Mouse (Mus musculus): ENCODE data around the gene 1600014C23Rik. TPM values are rescaled to one million over a fixed set of nuclear protein-coding genes. Genes with fewer than 3 reads are reported as not detected.

1600014C23Rik gene
- polyA plus RNA-seq, 1 experiment: not detected

DNA sequence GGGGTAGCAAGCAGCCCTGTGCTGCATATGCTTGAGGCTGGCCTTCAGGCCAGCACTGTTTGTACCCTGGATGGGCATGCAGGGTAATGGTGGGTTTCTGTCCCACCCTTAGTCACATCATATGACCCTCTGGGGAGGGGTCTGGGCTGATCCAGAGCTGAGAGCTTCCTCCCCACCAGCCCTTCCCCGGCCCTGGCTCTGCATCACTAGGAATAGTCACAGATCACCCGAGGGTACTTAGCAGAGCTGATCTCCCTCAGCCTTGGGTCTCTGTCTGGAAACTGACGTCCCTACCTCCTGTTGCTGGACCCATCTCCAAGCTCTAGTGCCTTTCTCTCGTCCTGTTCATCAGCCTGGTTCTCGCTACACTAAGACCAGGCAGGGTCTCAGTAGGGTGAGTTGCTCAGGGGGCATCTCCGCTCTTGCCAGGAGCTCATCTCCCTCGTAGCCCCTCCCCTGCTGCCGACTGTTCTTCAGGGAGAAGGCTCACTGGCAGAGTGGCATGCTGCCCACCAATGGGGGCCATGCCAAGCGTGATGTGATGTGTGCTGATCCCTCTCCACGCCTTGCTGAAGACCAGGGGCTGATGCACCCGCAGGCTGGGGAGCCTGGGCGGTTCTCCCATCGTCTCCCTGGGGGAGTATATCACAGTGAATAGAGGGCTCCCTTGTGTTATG is 20.7 kb upstream of the 1600014C23Rik start:
- DNase-seq (ENCODE audit: low read depth in 1 of 2, low spot score in 2 of 2): no peak
- TF ChIP-seq POLR2A (IDR thresholded peaks at IDR 0.05; ENCODE audit: low read depth, low read length) (no peak), CTCF (IDR thresholded peaks at IDR 0.05; ENCODE audit: extremely low read depth, insufficient read depth, insufficient read length, insufficient replicate concordance) (no peak)
- 90% methylated on average over 13 of the region's 13 CpGs for WGBS
- H3K27me3 ChIP-seq (ENCODE audit: control insufficient read depth, insufficient read depth, low read length): no peaks in the 10 kb centered on the region
- no peak overlapping the region for H3K27ac ChIP-seq (ENCODE audit: insufficient read depth, low read length)
- no peaks in the 10 kb centered on the region for H3K36me3 ChIP-seq (ENCODE audit: control insufficient read depth, insufficient read depth, low read length)
- no peak overlapping the region for H3K4me3 ChIP-seq (ENCODE audit: extremely low read depth, insufficient read depth, insufficient read length)
- H3K4me1 ChIP-seq (ENCODE audit: control insufficient read depth, insufficient read depth, insufficient read length): no peaks in the 10 kb centered on the region

- Histone ChIP-seq H3K27me3 (ENCODE audit: control insufficient read depth, insufficient read depth, low read length) (no peaks in the 10 kb centered on the region), H3K4me1 (ENCODE audit: control insufficient read depth, insufficient read depth, insufficient read length) (no peaks in the 10 kb centered on the region), H3K4me3 (ENCODE audit: extremely low read depth, insufficient read depth, insufficient read length) (no peak overlapping the region), H3K27ac (ENCODE audit: insufficient read depth, low read length) (no peak overlapping the region), H3K36me3 (ENCODE audit: control insufficient read depth, insufficient read depth, low read length) (no peaks in the 10 kb centered on the region)
- TF ChIP-seq POLR2A (IDR thresholded peaks at IDR 0.05; ENCODE audit: low read depth, low read length) (no peak), CTCF (IDR thresholded peaks at IDR 0.05; ENCODE audit: extremely low read depth, insufficient read depth, insufficient read length, insufficient replicate concordance) (no peak)
- 9% methylated on average over 11 of the region's 11 CpGs for WGBS
- DNase-seq (ENCODE audit: low read depth in 1 of 2, low spot score in 2 of 2): no peak
These were observed 19.0 kb upstream of the 1600014C23Rik start for GRCm38 (mm10) chr17:45752678-45753077.

- Histone ChIP-seq H3K4me3 (ENCODE audit: extremely low read depth, insufficient read depth, insufficient read length) (no peak overlapping the region), H3K36me3 (ENCODE audit: control insufficient read depth, insufficient read depth, low read length) (no peaks in the 10 kb centered on the region), H3K27me3 (ENCODE audit: control insufficient read depth, insufficient read depth, low read length) (no peaks in the 10 kb centered on the region), H3K27ac (ENCODE audit: insufficient read depth, low read length) (no peak overlapping the region), H3K4me1 (ENCODE audit: control insufficient read depth, insufficient read depth, insufficient read length) (peaks cover 1% of the 10 kb centered on the region; the same call in 1 of the 2 replicates)
- WGBS: 62% methylated on average over 8 of the region's 8 CpGs
- DNase-seq (ENCODE audit: low read depth in 1 of 2, low spot score in 2 of 2): no peak
- TF ChIP-seq POLR2A (IDR thresholded peaks at IDR 0.05; ENCODE audit: low read depth, low read length) (no peak), CTCF (IDR thresholded peaks at IDR 0.05; ENCODE audit: extremely low read depth, insufficient read depth, insufficient read length, insufficient replicate concordance) (no peak)
These were observed 18.4 kb upstream of the 1600014C23Rik start for GRCm38 (mm10) chr17:45752053-45752452.

DNA sequence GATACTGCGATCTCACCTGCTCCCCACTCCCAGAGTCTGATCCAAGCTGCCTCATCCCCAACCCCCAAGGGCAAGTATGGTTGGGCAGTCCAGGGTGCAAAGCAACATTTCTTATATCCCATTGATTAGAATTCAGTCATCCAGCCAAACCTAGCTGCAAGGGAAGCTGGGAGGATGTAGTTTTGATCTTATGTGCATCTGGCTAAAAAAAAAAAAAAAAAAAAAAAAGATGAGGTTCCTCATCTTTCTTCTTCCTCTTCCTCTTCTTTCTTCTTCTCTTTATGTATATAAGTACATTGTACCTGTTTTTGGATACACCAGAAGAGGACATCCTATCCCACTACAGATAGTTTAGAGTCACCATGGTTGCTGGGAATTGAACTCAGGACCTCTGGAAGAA is 17.7 kb upstream of the 1600014C23Rik start:
- H3K36me3 ChIP-seq (ENCODE audit: control insufficient read depth, insufficient read depth, low read length): no peaks in the 10 kb centered on the region
- no peaks in the 10 kb centered on the region for H3K27me3 ChIP-seq (ENCODE audit: control insufficient read depth, insufficient read depth, low read length)
- no peak overlapping the region for H3K4me3 ChIP-seq (ENCODE audit: extremely low read depth, insufficient read depth, insufficient read length)
- no peak overlapping the region for H3K27ac ChIP-seq (ENCODE audit: insufficient read depth, low read length)
- DNase-seq (ENCODE audit: low read depth in 1 of 2, low spot score in 2 of 2): no peak
- H3K4me1 ChIP-seq (ENCODE audit: control insufficient read depth, insufficient read depth, insufficient read length): peaks cover 8% of the 10 kb centered on the region; the same call in 1 of the 2 replicates
- WGBS: 96% methylated on average over 1 of the region's 1 CpGs
- no peak for TF ChIP-seq CTCF (IDR thresholded peaks at IDR 0.05; ENCODE audit: extremely low read depth, insufficient read depth, insufficient read length, insufficient replicate concordance)
- no peak for TF ChIP-seq POLR2A (IDR thresholded peaks at IDR 0.05; ENCODE audit: low read depth, low read length)

GRCm38 (mm10) chr17:45749100-45749499 is 15.5 kb upstream of the 1600014C23Rik start:
- TF ChIP-seq POLR2A (IDR thresholded peaks at IDR 0.05; ENCODE audit: low read depth, low read length) (no peak), CTCF (IDR thresholded peaks at IDR 0.05; ENCODE audit: extremely low read depth, insufficient read depth, insufficient read length, insufficient replicate concordance) (no peak)

GRCm38 (mm10) chr17:45747858-45748785 is 14.5 kb upstream of the 1600014C23Rik start:
- Histone ChIP-seq H3K27ac (ENCODE audit: insufficient read depth, low read length) (no peak overlapping the region), H3K36me3 (ENCODE audit: control insufficient read depth, insufficient read depth, low read length) (no peaks in the 10 kb centered on the region), H3K4me3 (ENCODE audit: extremely low read depth, insufficient read depth, insufficient read length) (no peak overlapping the region), H3K4me1 (ENCODE audit: control insufficient read depth, insufficient read depth, insufficient read length) (peaks cover 8% of the 10 kb centered on the region; the same call in 1 of the 2 replicates), H3K27me3 (ENCODE audit: control insufficient read depth, insufficient read depth, low read length) (no peaks in the 10 kb centered on the region)
- TF ChIP-seq CTCF (IDR thresholded peaks at IDR 0.05; ENCODE audit: extremely low read depth, insufficient read depth, insufficient read length, insufficient replicate concordance) (peak; percentile 15; the same call in 1 of the 2 replicates), POLR2A (IDR thresholded peaks at IDR 0.05; ENCODE audit: low read depth, low read length) (no peak)
- 86% methylated on average over 16 of the region's 16 CpGs for WGBS
- no peak for DNase-seq (ENCODE audit: low read depth in 1 of 2, low spot score in 2 of 2)

More at GRCm38 (mm10) chr17:45749100-45749499, 15.5 kb upstream of the 1600014C23Rik start:
- no peak overlapping the region for H3K27ac ChIP-seq (ENCODE audit: insufficient read depth, low read length)
- H3K4me3 ChIP-seq (ENCODE audit: extremely low read depth, insufficient read depth, insufficient read length): no peak overlapping the region
- no peaks in the 10 kb centered on the region for H3K27me3 ChIP-seq (ENCODE audit: control insufficient read depth, insufficient read depth, low read length)
- peaks cover 8% of the 10 kb centered on the region; the same call in 1 of the 2 replicates for H3K4me1 ChIP-seq (ENCODE audit: control insufficient read depth, insufficient read depth, insufficient read length)
- 79% methylated on average over 6 of the region's 6 CpGs for WGBS
- no peaks in the 10 kb centered on the region for H3K36me3 ChIP-seq (ENCODE audit: control insufficient read depth, insufficient read depth, low read length)
- DNase-seq (ENCODE audit: low read depth in 1 of 2, low spot score in 2 of 2): no peak

All from spleen, adult 2 months (tissue).